Mouse (Mus musculus): ENCODE measurements around the gene Aebp1.

The Aebp1 gene

GRCm38 (mm10) chr11:5920323-5920960 is 58.7 kb downstream of the Aebp1 start:
- ATAC-seq (ENCODE audit: low TSS enrichment) = no peak
